Mouse (Mus musculus): ENCODE results near the gene Stx18. TPM values are rescaled to one million over a fixed set of nuclear protein-coding genes. Genes with fewer than 3 reads are reported as not detected.

The Stx18 gene
- 28.5 and 43.0 TPM in 2 replicates for total RNA-seq (2017)

- ATAC-seq (replicated peaks in 1 of 2; ENCODE audit: insufficient read depth in 1 of 2, low FRiP score in 2 of 2, low TSS enrichment in 1 of 2, low read depth in 1 of 2, poor library complexity in 2 of 2, severe bottlenecking in 2 of 2): peak; percentile 92 to 96
Measured at GRCm38 (mm10) chr5:38038710-38039592, at the start of gene Stx18. TSS of gene Stx18 (plus strand) at chr5:38038742.

DNA sequence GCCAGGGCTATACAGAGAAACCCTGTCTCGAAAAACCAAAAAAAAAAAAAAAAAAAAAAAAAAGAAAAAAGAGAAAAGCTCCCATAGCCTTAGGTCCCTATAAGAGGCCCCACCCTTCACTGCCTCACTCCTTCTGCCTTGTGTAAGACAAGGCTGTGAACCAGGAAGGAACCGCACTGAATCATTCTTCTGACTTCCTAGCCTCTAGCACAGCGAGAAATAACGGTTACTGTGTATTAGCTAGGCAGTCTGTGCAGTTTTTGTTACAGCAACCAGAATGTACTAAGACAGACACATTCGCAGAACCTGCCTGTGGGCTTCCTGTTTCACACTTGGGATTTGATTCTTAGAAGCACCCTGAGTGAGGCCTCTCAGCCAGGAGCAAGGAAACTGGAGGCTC, 46.2 kb upstream of the Stx18 start:
- no peak for ATAC-seq (replicated peaks in 1 of 2; ENCODE audit: insufficient read depth in 1 of 2, low FRiP score in 2 of 2, low TSS enrichment in 1 of 2, low read depth in 1 of 2, poor library complexity in 2 of 2, severe bottlenecking in 2 of 2)

- no peak for ATAC-seq (replicated peaks in 1 of 2; ENCODE audit: insufficient read depth in 1 of 2, low FRiP score in 2 of 2, low TSS enrichment in 1 of 2, low read depth in 1 of 2, poor library complexity in 2 of 2, severe bottlenecking in 2 of 2)
Measured at GRCm38 (mm10) chr5:37998805-37999204, 39.7 kb upstream of the Stx18 start.

GRCm38 (mm10) chr5:38002573-38002972, 36.0 kb upstream of the Stx18 start:
- no peak for ATAC-seq (replicated peaks in 1 of 2; ENCODE audit: insufficient read depth in 1 of 2, low FRiP score in 2 of 2, low TSS enrichment in 1 of 2, low read depth in 1 of 2, poor library complexity in 2 of 2, severe bottlenecking in 2 of 2)

GRCm38 (mm10) chr5:38004746-38005145, 33.8 kb upstream of the Stx18 start:
- ATAC-seq (replicated peaks in 1 of 2; ENCODE audit: insufficient read depth in 1 of 2, low FRiP score in 2 of 2, low TSS enrichment in 1 of 2, low read depth in 1 of 2, poor library complexity in 2 of 2, severe bottlenecking in 2 of 2): no peak

DNA sequence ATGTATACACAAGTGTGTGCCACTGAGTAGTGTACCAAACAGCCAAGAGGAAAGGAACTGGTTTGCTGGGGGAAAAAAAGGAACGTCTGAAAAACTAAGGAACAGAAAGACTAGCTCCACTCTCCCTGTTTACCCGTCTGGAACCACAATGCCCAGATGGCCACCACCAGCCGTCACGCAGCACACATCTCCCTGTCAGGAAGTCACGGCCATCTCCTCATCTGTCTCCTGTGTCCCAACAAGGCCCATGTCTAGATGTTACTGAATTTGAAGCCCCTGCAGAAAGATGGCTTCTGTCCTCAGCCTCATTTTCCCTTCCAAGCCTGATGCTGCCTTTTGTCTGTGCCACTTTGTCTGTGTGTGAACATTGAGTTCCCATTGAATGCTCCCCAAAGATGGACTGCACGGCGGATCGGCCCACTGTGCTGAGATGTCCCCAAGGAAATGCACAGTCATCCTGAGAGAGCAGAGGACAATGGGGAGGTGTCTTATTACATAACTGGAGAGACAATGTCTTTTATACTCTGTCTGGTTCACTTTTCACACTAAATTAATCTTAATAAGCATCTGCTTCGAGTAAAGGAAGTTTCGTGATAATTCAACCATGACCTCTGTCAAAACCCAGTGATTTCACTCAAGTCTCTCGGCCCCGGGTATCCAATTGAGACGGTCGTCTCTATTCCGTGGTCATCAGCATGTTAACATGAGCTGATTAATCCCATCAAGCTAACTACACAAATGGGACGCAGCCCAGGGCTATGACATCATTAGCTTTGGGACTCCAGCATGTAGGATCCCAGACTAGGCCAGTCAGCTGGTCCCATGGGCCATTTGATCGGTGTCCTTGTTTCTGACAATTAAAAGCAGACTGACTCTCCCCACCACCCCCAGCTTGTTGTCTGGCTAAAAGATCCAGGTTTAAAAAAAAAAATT, 31.9 kb upstream of the Stx18 start:
- no peak for ATAC-seq (replicated peaks in 1 of 2; ENCODE audit: insufficient read depth in 1 of 2, low FRiP score in 2 of 2, low TSS enrichment in 1 of 2, low read depth in 1 of 2, poor library complexity in 2 of 2, severe bottlenecking in 2 of 2)

GRCm38 (mm10) chr5:38009071-38009470, 29.5 kb upstream of the Stx18 start:
- ATAC-seq (replicated peaks in 1 of 2; ENCODE audit: insufficient read depth in 1 of 2, low FRiP score in 2 of 2, low TSS enrichment in 1 of 2, low read depth in 1 of 2, poor library complexity in 2 of 2, severe bottlenecking in 2 of 2): no peak

DNA sequence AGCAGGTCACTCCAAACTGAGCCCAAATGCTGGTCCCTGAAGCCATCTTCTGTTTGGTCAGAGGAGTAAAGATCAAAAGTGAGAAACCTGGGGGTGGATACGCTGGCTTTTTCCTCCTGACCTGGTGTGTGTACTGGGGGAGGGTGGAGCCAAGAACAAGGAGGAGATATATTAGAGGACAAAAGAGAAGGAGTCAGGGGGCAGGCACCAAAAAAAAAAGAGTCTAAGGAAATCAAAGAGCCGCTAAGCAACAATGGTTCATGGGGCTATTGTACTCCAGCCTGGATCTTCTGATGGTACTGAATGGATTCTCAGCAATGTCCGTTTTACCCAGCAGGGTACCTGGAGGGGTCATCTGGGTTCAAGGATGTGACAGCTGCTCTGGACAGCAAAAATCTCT, 23.6 kb upstream of the Stx18 start:
- ATAC-seq (replicated peaks in 1 of 2; ENCODE audit: insufficient read depth in 1 of 2, low FRiP score in 2 of 2, low TSS enrichment in 1 of 2, low read depth in 1 of 2, poor library complexity in 2 of 2, severe bottlenecking in 2 of 2): no peak

- no peak for ATAC-seq (replicated peaks in 1 of 2; ENCODE audit: insufficient read depth in 1 of 2, low FRiP score in 2 of 2, low TSS enrichment in 1 of 2, low read depth in 1 of 2, poor library complexity in 2 of 2, severe bottlenecking in 2 of 2)
Measured at GRCm38 (mm10) chr5:38016945-38017344, 21.6 kb upstream of the Stx18 start.

DNA sequence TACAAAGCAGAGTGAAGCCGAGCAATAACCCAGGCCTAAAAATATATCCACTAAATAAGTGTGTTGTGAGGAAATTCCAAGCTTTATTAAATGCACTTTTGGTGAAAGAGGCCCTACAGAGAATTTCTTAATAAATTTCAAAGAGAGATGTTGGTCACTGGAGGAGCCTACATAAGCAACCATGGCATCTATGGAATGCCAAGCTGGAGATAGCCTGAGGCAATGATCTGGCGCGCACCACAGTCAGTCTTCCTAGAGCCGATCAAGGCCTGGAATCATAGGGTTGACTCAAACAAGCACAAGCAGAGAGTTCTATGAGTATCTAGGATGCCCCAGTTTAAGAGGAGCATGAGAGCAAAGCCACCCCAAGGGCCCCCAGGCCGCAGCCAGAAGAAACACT, 10.9 kb upstream of the Stx18 start:
- ATAC-seq (replicated peaks in 1 of 2; ENCODE audit: insufficient read depth in 1 of 2, low FRiP score in 2 of 2, low TSS enrichment in 1 of 2, low read depth in 1 of 2, poor library complexity in 2 of 2, severe bottlenecking in 2 of 2): no peak

- no peak for ATAC-seq (replicated peaks in 1 of 2; ENCODE audit: insufficient read depth in 1 of 2, low FRiP score in 2 of 2, low TSS enrichment in 1 of 2, low read depth in 1 of 2, poor library complexity in 2 of 2, severe bottlenecking in 2 of 2)
Measured at GRCm38 (mm10) chr5:38038274-38038673, 268 bp upstream of the Stx18 start.

- peak in 1 of 2 experiments; percentile 15; a peak in 1 of 4 replicates for ATAC-seq (replicated peaks in 1 of 2; ENCODE audit: insufficient read depth in 1 of 2, low FRiP score in 2 of 2, low TSS enrichment in 1 of 2, low read depth in 1 of 2, poor library complexity in 2 of 2, severe bottlenecking in 2 of 2)
Measured at GRCm38 (mm10) chr5:38039796-38040195, 1.3 kb downstream of the Stx18 start.

GRCm38 (mm10) chr5:38044923-38045322, 6.4 kb downstream of the Stx18 start:
- no peak for ATAC-seq (replicated peaks in 1 of 2; ENCODE audit: insufficient read depth in 1 of 2, low FRiP score in 2 of 2, low TSS enrichment in 1 of 2, low read depth in 1 of 2, poor library complexity in 2 of 2, severe bottlenecking in 2 of 2)

DNA sequence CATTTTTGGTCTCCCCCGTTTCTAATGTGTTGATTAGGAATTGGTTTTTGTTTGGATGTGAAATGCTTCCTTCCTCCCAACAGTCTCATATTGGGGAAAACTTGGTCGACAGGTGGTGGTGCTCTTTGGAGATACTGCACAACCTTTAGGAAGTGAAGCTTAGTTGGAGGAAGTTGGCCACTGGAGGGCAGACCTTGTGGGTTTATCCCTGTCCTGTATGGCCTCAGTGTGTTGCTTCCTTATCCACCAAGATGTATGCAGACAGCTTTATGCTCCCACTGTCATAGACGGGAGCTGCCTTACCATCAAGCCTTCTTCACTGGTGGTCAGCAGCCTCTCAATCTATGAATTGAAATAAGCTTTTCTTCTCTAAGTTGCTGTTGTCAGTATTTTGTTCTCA, 9.6 kb downstream of the Stx18 start:
- ATAC-seq (replicated peaks in 1 of 2; ENCODE audit: insufficient read depth in 1 of 2, low FRiP score in 2 of 2, low TSS enrichment in 1 of 2, low read depth in 1 of 2, poor library complexity in 2 of 2, severe bottlenecking in 2 of 2): no peak

DNA sequence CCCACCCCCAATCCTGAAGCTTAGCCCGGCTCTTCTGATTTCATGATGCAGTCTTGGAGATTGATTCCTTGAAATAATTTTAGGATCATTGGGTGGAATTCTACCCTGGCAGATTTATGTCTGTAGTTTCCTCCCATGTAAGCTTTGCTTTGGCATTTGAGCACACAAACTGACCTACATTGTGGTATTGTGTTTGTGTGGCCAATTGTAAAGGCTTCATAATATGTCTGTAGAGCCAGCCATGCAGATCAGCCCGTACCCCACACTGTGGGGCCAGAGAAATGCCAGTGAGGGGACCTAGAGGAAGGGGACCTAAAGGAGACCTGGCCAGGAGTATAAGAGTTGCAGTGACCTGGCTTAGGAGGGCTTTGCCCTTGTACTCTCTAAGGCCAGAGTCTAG, 22.5 kb downstream of the Stx18 start:
- ATAC-seq (replicated peaks in 1 of 2; ENCODE audit: insufficient read depth in 1 of 2, low FRiP score in 2 of 2, low TSS enrichment in 1 of 2, low read depth in 1 of 2, poor library complexity in 2 of 2, severe bottlenecking in 2 of 2): no peak

GRCm38 (mm10) chr5:38062709-38063108, 24.2 kb downstream of the Stx18 start:
- ATAC-seq (replicated peaks in 1 of 2; ENCODE audit: insufficient read depth in 1 of 2, low FRiP score in 2 of 2, low TSS enrichment in 1 of 2, low read depth in 1 of 2, poor library complexity in 2 of 2, severe bottlenecking in 2 of 2): no peak

DNA sequence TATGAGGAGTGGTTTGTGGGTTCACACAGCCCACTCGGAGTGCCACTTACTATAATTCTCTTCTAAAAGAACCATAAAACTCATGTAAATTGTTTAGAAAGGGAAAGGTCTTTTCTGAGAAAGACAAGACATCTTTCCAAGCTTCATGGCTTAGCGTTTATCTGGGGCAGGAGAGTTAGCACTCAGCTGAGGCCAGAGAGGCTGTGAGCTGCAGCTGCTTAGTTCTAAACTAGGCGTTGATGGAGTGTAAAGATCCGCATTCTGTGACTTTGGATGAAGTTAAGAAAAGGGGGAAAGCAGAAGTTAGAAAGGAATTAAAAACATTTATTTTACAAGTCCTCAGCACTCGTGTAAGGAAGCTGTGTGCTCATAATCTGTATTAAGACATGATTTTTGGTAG, 24.8 kb downstream of the Stx18 start:
- no peak for ATAC-seq (replicated peaks in 1 of 2; ENCODE audit: insufficient read depth in 1 of 2, low FRiP score in 2 of 2, low TSS enrichment in 1 of 2, low read depth in 1 of 2, poor library complexity in 2 of 2, severe bottlenecking in 2 of 2)

DNA sequence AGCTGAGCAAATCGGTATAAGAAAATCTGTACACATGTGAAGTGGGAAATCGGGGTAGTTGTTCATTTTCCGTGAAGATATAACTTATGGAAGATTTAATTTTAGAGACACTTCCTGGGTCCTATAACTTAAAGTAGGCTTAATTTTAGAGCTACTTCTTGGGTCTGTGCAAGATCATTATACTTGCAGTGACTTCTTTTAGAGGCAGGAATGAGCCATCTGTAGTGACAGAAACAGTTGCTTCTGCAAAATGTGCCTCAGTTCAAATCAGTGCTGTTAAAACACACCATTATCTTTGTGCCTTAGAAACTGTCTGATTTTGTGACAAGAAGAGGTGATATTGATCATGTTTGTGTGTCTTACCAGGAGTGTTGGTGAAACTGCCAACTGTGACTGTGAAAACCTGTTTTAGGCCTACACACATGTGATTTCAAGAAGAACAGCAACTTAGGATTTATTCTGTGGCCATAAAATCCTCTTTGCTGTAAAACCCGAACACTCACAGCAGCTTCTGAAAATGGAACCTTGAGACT, 25.6 kb downstream of the Stx18 start:
- no peak for ATAC-seq (replicated peaks in 1 of 2; ENCODE audit: insufficient read depth in 1 of 2, low FRiP score in 2 of 2, low TSS enrichment in 1 of 2, low read depth in 1 of 2, poor library complexity in 2 of 2, severe bottlenecking in 2 of 2)

Data from hematopoietic stem cell, adult 5-6 weeks (primary cell).